Mouse (Mus musculus): ENCODE measurements around the gene Katnb1.

DNA sequence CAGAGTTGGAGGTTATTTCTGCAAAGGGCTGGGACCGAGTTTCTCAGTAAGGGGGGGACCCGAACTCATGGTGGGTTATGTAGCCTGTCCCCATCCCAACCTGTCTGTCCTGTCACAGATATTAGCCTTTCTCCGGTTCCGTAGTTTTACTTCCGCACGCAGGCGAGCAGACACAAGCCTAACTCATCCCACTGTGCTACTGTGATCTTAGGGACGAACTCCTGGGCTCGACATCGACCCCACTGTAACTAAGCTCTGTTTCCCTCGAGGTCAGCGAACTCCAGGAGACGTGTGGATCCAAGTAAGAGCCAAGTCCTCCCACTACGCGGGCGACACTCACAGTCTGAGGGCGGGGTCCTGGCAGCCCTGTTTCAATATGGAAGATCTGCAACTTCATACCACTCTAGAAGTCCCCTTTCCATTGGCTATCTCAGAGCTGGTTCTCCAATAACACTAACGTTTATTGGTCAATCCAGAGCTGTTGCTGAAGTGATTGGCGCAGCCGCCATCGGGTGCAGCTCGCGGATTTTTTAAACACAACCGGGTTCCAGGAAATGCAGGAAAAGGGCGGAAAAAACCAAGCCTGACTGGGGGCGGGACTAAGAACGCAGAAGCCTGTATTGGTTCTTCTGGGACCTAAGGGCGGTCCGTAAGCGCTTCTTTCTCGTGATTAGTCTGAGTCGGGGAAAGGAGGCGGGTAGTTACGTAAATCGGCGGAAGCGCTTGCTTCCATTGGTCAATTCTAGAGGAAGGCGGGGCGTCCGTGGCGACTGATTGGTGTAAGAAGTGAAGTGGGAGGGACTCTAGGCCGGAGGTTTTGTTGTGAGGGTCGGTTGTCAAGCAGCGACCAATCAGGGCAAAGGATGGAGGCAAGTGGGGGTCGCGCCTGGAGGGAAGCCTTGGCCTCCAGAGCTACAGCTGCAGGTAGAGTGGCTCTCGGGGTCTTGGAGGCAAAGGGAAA lies at the start of gene Katnb1:
- TF ChIP-seq POLR2A (IDR thresholded peaks at IDR 0.05; ENCODE audit: control insufficient read depth, low read depth, low read length) (peak; percentile 82), CTCF (IDR thresholded peaks at IDR 0.05; ENCODE audit: control insufficient read depth, insufficient read depth, insufficient replicate concordance, low read depth, low read length) (no peak; the same call in 1 of the 2 replicates)

All from testis, adult 2 months (tissue).